Mouse (Mus musculus): ENCODE data around the gene Det1. TPM values are rescaled to one million over a fixed set of nuclear protein-coding genes. Genes with fewer than 3 reads are reported as not detected.

The Det1 gene
- 10 to 100 TPM in 1 of 2 experiments, 1 to 10 TPM in 1; 7.3 to 10.4 TPM for total RNA-seq (2023)

DNA sequence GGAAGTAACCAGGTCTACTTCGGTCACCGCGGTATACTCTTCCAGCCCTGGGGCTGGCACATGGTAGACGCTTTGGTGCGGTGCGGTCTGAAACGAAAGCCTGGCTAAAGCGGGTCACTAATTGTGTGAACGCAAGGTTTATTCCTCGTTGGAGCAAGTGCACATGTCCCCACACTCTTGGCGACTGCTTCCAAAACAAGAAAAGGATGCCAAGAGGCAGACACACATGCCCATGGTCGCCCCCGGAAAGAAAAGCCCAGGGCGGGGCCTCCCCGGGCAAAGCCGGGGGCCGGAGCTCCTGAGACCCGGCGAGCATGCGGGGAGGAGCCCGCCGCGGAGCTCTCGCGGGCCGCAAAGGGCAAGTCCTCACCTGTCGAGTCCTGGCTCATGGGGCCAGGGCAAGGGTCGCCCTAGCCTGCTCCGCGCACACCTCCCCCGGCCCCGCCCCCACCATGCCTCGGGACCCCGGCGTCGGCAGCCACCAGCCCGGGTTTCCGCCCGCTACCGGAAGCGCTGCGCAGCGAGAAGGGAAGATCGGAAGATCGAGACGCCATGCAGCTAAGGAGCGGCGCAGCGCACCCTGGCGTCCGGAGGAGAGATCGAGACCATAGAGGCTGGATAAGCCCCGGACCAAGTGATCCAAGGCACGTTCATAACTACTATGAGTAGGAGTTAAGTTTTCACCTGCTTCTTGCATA is at the start of gene Det1:
Det1 (minus strand) TSS at position 527 of the 698 bp plus-strand sequence.

DNA sequence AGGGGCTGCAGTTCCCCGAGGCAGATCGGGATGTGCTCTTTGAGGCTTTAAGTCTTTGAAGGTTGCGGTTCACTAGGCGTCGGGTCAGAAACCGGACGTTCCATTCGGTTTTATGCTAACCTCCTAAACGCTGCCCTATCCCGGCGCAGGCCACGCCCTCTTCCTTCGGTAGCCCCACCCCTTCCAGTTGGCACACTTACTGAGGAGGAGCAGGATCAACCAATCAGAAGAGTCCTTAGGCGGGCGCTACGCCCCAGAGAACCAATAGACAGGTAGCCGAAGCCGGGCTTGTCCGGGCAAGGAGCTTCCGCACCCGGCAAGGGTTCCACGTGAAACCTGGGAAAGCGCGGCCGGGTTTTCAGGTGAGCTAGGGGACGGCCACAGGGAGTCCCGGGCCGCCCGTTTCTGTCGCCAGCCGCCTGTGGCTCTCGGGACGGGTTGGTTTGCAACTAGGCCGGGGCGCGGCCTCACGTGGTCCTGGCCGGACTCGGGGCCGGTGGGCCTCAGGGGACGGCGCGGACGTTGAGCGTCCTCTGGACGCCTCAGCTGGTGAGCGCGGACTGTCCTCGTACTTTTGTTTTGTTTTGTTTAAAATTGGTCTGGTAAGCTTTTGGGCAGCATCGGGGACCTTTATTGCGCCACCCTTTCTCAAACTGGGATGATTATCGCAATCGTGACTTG is 48.7 kb upstream of the Det1 start, which contains the start of gene Aen:
Aen (plus strand) TSS at position 202 of the 681 bp plus-strand sequence.

DNA sequence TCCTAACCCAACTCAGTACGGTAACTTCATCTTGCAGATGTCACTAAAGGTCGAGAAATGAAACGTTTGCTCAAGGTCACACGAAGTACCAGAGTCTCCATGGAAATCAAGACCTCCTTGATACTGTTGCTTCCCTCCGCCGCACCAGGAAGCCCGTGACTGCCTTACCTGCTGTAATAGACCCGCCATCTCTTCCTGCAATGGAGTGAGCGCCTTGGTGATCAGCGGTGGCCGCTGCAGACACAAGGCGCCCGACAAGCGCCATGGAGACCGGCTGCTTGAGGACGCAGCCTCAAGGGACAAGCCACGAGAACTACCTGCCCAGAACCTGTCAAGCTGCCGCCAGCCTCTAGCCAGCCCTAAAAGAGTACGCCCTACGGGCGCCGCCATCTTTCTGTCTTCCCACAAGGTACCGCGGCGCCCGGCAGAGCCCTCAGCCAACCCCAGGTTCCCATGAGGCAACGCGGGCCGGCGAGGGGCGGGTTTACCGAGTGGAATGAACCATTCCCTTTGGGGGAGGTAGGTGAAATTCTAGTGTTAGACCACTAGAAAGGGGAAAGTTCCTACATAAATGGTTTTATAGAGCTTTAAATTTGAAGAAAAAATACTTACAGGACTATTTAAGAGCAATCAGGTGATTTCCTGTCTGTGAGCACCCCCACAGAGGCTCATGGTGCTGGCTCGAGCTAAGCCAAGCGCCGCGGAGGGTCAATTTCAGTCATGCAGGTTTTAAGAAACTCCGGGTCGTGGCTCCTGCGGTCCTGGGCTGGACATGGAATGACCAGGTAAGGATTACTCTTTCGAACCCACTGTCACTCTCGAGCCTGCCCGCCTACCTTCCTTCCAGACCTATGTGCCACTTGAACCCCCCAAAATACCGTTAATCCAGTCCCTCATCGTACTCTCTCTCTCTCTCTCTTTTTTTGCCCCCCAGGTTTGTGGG is 64.2 kb downstream of the Det1 start, which contains the start of the genes Mrps11 and Mrpl46:
Mrps11 (plus strand) TSS at position 481 of the 943 bp plus-strand sequence.
Mrpl46 (minus strand) TSS at position 893 of the 943 bp plus-strand sequence.

Other genes starting within 250 kb of the Det1 start
- gene Ntrk3, start 109.3 kb downstream of the Det1 start, total RNA-seq (2023), result not detected
- gene Mrps11, start 64.1 kb downstream of the Det1 start, total RNA-seq (2023), result 10 to 100 TPM; 17.1 to 19.8 TPM
- gene Mrpl46, start 63.7 kb downstream of the Det1 start, total RNA-seq (2023), result 10 to 100 TPM; 12.3 to 14.8 TPM
- gene Aen, start 48.6 kb upstream of the Det1 start, total RNA-seq (2023), result 10 to 100 TPM; 16.0 to 18.4 TPM
- 10 to 100 TPM; 16.5 to 19.0 TPM for gene Isg20, start 66.2 kb upstream of the Det1 start, total RNA-seq (2023)
- gene Acan, start 206.2 kb upstream of the Det1 start, total RNA-seq (2023), result not detected